Mouse (Mus musculus) mammary gland, adult 2 months (tissue): ENCODE results near the gene Gm3286. TPM values are rescaled to one million over a fixed set of nuclear protein-coding genes. Genes with fewer than 3 reads are reported as not detected.

Source experiments
- polyA plus RNA-seq: library from polyadenylated mRNA; depleted of rRNA; stranded (reverse); fragments of >200 nt; gene quantifications from 2 replicates; pipeline ENCODE4 v1.2.3, GENCODE M21; 2012; ENCODE audit warnings: low replicate concordance; rRNA removed

Gene Gm3286
- not detected in 2 replicates for polyA plus RNA-seq

GRCm38 (mm10) chr5:95510458-95510857 is at the start of gene Gm3286:
TSS of gene Gm3286 (plus strand) at chr5:95510758.

Other genes with a start within 250 kb of the Gm3286 start
- gene Gm10424, start 238.0 kb upstream of the Gm3286 start, polyA plus RNA-seq: not detected in 2 replicates
- not detected in 2 replicates for gene Gm3259, start 204.8 kb upstream of the Gm3286 start, polyA plus RNA-seq
- gene D5Ertd577e, start 54.0 kb upstream of the Gm3286 start, polyA plus RNA-seq: not detected in 2 replicates
- gene Gm7971, start 84.1 kb downstream of the Gm3286 start, polyA plus RNA-seq: not detected in 2 replicates
- not detected in 2 replicates for gene Gm7978, start 225.4 kb downstream of the Gm3286 start, polyA plus RNA-seq
- gene Gm7982, start 231.3 kb downstream of the Gm3286 start, polyA plus RNA-seq: not detected in 2 replicates